Mouse (Mus musculus) adrenal gland, adult 8-10 months (tissue): Measurements from ENCODE around the gene Cisd3. TPM values are rescaled to one million over a fixed set of nuclear protein-coding genes. Genes with fewer than 3 reads are reported as not detected.
"Not testable (repeated sequence)": the region's sequence is repeated elsewhere in the genome, so short reads cannot be mapped to it uniquely, and the experiment has no call there.

Experiments used
- DNase-seq: peaks from one replicate; pipeline ENCODE4 v3.0.0; 2022
- microRNA-seq, 2 experiments: library from miRNA; unstranded; fragments of <30 nt; microRNA quantifications; one replicate each; pipeline ENCODE4 v1.2.0; 2022
- total RNA-seq, 4 experiments: library from RNA; stranded (reverse); gene quantifications; 2 replicates each; pipeline ENCODE4 v1.2.4; 2022

Gene Cisd3
- total RNA-seq, 4 experiments from 2014 or later = 153 to 194 (median 169) TPM

DNA sequence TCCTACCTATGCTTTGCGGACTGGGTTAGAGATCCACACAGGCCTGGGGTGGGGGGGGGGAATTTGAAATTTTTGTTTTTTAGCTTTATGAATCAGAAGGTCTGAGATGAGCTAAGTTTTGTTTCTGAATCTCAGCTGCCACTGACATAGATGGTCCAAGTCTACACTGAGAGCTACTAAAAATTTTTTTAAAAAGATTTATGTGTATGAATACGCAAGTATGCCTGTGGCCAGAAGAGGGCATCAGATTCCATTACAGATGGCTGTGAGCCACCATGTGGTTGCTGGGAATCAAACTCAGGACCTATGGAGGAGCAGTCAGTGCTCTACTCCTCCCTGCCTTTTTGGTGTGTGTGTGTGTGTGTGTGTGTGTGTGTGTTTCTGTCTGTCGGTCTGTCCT is 28.7 kb downstream of the Cisd3 start:
- DNase-seq = no peak

- no peak for DNase-seq
Measured at GRCm38 (mm10) chr11:97714784-97715760, 29.4 kb downstream of the Cisd3 start.

DNA sequence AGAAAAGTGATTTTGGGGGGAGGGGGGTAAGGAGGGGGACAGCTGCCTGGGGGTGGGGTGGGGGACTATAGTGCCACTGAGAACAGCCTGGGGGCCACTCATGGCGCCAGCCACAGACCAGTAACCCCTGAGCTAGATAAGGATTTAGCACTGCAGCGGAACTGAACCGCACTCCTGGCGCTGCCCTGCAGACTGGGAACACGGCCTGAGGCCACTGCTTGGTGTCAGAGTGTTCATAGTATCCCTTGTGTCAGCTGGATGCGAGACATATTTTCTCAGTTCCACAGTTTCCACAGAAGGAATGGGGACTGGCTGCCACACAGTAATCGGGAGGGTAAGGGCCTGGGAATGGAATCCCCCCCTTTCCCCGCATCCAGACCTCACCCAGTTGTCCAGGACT is 30.4 kb downstream of the Cisd3 start:
- DNase-seq = no peak

DNA sequence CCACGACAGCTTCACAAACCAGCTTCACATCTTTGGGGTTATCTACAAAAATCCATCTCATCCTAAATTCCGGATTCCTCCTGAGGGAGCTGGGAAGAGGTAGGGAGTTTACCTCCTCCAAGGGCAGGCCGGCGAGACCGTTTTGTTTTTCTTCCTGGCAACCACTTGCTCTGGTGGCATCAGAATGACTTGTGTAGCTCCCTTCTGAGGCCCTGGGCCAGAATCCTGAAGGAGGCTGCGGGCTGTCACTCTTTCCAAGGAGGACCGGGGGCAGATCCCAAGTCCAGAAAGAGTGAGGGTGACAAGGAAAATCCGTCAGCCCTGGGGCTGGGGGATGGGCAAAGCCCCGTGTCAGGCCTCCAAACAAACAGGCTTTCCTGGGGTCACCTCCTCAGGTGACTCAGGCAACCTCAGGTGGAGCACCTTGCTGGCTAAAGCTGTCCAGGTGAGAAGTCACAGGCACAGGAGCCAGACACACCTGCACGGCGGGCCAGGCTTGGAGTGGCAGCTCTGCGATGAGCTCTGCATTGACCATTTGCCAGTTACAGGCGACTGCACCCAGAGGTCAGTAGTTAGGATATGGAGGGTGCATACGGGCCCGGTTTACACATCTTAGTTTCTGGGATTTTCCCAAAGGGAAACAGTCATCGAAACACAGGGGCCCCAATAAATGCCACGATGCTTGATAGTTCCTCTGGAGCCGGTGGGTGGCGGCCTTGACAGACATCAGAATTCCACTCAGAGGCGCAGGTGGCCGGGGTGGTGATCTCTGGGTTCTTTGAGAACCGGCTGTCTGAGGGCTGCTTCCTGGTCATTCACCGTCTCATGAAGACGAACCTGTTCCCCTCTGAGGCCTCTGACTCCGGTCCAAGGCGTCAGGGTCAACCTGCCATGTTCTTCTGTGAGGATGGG is 32.0 kb downstream of the Cisd3 start:
- DNase-seq = no peak

DNA sequence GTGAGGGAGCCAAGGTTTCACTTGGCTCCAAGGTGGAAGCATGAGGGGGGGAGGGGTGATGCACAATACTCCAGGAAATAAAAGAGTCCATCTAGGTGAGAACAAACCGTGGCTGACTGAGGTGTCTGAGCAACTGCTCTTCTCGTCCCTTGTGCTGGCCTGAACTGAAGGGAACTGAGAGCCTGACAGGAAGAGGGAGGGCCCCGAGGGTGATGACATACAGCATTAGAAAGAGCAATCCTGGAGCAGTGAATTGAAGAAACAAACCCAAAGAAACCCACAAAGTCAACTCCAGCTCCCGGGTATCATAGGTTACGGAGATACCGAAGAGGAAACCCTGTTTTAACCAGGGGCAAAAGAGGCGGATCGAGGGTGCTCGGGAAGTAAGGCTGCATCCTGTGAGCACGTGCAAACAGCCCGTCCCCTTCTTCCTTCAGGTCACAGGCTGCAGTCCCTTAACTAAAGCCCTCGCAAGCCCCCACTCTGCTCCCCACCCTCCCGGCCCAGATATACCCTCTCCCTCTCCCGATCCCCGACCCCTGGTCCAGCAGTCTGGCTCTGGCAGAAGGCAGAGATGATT is 32.7 kb downstream of the Cisd3 start:
- DNase-seq = no peak

DNA sequence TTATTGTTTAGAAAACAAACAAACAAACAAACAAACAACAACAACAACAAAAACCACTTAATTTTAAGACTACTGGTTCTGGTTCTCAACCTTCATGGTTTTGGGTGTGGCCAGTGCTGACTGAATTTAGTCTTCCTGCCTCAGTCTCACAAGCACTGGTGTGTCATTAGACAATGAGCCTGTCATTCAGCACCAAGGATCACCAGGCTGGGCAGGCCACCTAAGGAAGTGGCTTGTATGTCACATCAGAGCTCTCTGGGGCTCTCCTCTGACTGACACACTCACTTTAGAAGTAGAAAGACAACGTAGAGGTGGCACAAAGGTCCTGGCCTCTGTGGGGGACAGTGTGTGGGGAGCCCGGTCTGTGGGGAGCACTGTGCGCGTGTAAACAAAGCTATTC is 33.4 kb downstream of the Cisd3 start:
- DNase-seq = no peak

DNA sequence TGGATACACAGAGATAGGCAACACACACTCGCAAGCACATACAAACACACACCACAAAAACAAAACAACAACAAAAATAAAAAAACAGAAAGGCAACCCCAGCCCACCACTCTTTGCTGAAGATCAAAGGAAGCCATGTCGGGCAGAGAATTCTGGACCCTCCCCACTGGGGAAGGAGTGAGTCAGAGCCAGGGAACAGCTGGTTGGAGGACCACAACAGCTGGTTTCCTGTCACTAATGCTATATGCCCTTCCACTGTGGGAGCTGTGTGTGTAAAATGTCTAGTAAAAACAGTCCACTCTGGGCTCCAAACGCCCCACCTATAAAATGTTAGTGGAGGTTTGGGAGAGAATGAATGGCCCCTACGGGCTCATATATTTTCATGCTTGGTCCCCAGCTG is 35.7 kb downstream of the Cisd3 start:
- no peak for DNase-seq

DNA sequence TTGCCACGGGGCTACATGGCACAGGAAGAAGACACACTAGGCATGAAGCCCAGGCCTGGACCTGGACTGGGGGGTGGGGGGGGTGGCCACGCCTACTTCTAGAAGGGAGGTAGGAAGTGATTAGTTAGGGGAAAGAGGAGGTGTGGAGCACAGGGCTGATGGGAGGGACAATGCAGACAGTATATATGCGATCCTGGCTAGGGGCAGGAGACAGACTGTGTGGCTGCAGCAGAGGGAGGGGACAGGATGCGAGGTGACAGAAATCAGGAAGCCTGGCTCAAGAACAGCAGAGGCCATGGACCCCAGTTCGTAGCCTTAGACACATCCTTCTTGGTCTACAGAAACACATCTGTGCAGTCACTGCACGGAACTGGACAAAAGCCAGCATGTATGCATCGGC is 38.1 kb downstream of the Cisd3 start:
- DNase-seq = no peak

DNA sequence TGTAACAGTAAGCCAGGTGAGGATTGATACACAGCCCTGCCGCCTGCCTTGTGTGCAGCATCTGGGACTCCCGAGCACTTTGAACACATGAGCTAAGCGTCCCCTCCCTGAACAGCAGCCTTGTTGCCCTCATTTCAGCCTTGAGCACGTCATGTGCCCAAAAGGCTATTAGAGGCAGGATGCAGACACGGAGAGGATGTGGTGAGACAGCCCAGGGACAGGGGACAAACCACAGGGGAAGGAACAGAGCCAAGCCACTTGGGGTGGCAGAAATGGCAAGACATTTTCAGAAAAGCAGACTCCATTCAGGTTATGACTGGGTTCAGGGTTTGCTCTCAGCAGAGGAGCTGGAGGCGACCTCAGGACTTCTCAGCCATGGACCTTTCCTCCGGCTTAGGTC is 42.7 kb downstream of the Cisd3 start:
- DNase-seq = no peak

GRCm38 (mm10) chr11:97728730-97729129 is 43.1 kb downstream of the Cisd3 start:
- no peak for DNase-seq

DNA sequence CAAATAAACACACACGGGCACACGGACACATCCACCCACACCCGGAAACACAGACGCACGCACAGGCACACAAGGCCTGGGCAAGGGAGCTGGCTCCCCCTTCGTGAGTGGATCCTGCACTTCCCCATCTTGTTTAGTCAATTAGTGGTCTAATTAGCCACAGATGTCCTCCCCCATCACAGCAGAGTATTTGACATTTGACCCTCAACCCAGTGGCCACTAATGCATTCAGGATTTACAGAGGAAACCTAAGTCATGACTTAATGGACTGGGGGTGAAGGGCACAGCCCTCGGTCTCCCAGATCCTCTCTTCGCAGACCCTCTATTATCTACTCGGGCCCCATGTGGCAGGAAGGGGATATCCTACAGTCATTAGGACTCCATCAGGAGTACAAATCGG is 48.1 kb downstream of the Cisd3 start:
- no peak for DNase-seq

- not testable (repeated sequence) for DNase-seq
Measured at GRCm38 (mm10) chr11:97734810-97735209, 49.2 kb downstream of the Cisd3 start.

GRCm38 (mm10) chr11:97736645-97737044 is 51.0 kb downstream of the Cisd3 start:
- DNase-seq = no peak

- DNase-seq = no peak
Measured at GRCm38 (mm10) chr11:97737600-97737999, 52.0 kb downstream of the Cisd3 start.

Small RNA genes within 50 kb of the gene (microRNA-seq; reads per million reads assigned to microRNA genes)
- gene Gm24158 (0 to 0.34 reads per million in 2 experiments), gene Mir6927 (0.34 to 0.35 reads per million in 2 experiments)

Other genes with a start within 250 kb of the Cisd3 start
- under 1 TPM in 3 of 4 experiments, not detected in 1; 0.35 to 0.80 (median 0.45) TPM for gene 4933428G20Rik, start 185.5 kb upstream of the Cisd3 start, total RNA-seq
- gene Srcin1, start 109.6 kb upstream of the Cisd3 start, total RNA-seq = 10 to 100 TPM; 10.7 to 37.6 (median 19.9) TPM
- 1 to 10 TPM; 2.1 to 5.4 (median 4.0) TPM for gene Epop, start 56.1 kb upstream of the Cisd3 start, total RNA-seq
- 10 to 100 TPM; 53.1 to 99.4 (median 71.8) TPM for gene Mllt6, start 22.4 kb upstream of the Cisd3 start, total RNA-seq
- gene Pcgf2, start 14.7 kb downstream of the Cisd3 start, total RNA-seq = 10 to 100 TPM; 22.2 to 48.5 (median 32.1) TPM
- gene Psmb3, start 17.6 kb downstream of the Cisd3 start, total RNA-seq = 100 to 1,000 TPM; 197 to 238 (median 210) TPM
- 10 to 100 TPM; 25.5 to 35.1 (median 32.2) TPM for gene Pip4k2b, start 58.9 kb downstream of the Cisd3 start, total RNA-seq
- gene Cwc25, start 80.7 kb downstream of the Cisd3 start, total RNA-seq = 10 to 100 TPM; 22.2 to 26.6 (median 23.1) TPM
- under 1 TPM in 3 of 4 experiments, not detected in 1; 0.49 to 0.67 (median 0.62) TPM for gene 1700001P01Rik, start 90.1 kb downstream of the Cisd3 start, total RNA-seq
- 100 to 1,000 TPM; 753 to 943 (median 843) TPM for gene Rpl23, start 96.6 kb downstream of the Cisd3 start, total RNA-seq
- gene Lasp1, start 113.2 kb downstream of the Cisd3 start, total RNA-seq = 100 to 1,000 TPM; 131 to 177 (median 143) TPM
- gene B230217C12Rik, start 155.0 kb downstream of the Cisd3 start, total RNA-seq = 1 to 10 TPM; 3.7 to 7.2 (median 6.2) TPM
- 1 to 10 TPM in 3 of 4 experiments, under 1 TPM in 1; 0.94 to 1.8 (median 1.2) TPM for gene Fbxo47, start 198.3 kb downstream of the Cisd3 start, total RNA-seq